Mouse (Mus musculus): ENCODE measurements around the gene Cel.

The Cel gene

GRCm38 (mm10) chr2:28585043-28585571 lies 21.9 kb upstream of the Cel start:
- DNase-seq (ENCODE audit: low spot score in 2 of 2): peak; percentile 68 to 87

GRCm38 (mm10) chr2:28583651-28584050 lies 20.4 kb upstream of the Cel start, which contains the start of gene Gtf3c5:
TSS of gene Gtf3c5 (minus strand) at chr2:28583751.
- no peak for DNase-seq (ENCODE audit: low spot score in 2 of 2)

- DNase-seq (ENCODE audit: low spot score in 2 of 2): peak; percentile 92 to 95
These were observed 19.6 kb upstream of the Cel start for GRCm38 (mm10) chr2:28582647-28583353.

- peak; percentile 25 to 66 for DNase-seq (ENCODE audit: low spot score in 2 of 2)
These were observed 14.8 kb upstream of the Cel start for GRCm38 (mm10) chr2:28578003-28578402.

- DNase-seq (ENCODE audit: low spot score in 2 of 2): no peak
These were observed 13.6 kb upstream of the Cel start for GRCm38 (mm10) chr2:28576815-28577214.

GRCm38 (mm10) chr2:28575341-28575740 lies 12.1 kb upstream of the Cel start:
- DNase-seq (ENCODE audit: low spot score in 2 of 2): no peak

GRCm38 (mm10) chr2:28569903-28570302 lies 6.7 kb upstream of the Cel start:
- DNase-seq (ENCODE audit: low spot score in 2 of 2): no peak

GRCm38 (mm10) chr2:28566545-28566944 lies 3.3 kb upstream of the Cel start:
- no peak for DNase-seq (ENCODE audit: low spot score in 2 of 2)

GRCm38 (mm10) chr2:28564380-28564779 lies 1.2 kb upstream of the Cel start:
- DNase-seq (ENCODE audit: low spot score in 2 of 2): no peak

GRCm38 (mm10) chr2:28563830-28564229 lies 627 bp upstream of the Cel start:
- no peak for DNase-seq (ENCODE audit: low spot score in 2 of 2)

GRCm38 (mm10) chr2:28557452-28557851 lies 5.8 kb downstream of the Cel start:
- DNase-seq (ENCODE audit: low spot score in 2 of 2): no peak

GRCm38 (mm10) chr2:28552301-28552700 lies 10.9 kb downstream of the Cel start:
- DNase-seq (ENCODE audit: low spot score in 2 of 2): no peak

- no peak for DNase-seq (ENCODE audit: low spot score in 2 of 2)
These were observed 14.0 kb downstream of the Cel start for GRCm38 (mm10) chr2:28549157-28549556.

- DNase-seq (ENCODE audit: low spot score in 2 of 2): peak; percentile 82 to 90
These were observed 15.7 kb downstream of the Cel start for GRCm38 (mm10) chr2:28547237-28548172.

GRCm38 (mm10) chr2:28546560-28546959 lies 16.6 kb downstream of the Cel start:
- no peak for DNase-seq (ENCODE audit: low spot score in 2 of 2)

- no peak for DNase-seq (ENCODE audit: low spot score in 2 of 2)
These were observed 17.2 kb downstream of the Cel start for GRCm38 (mm10) chr2:28545976-28546375.

GRCm38 (mm10) chr2:28543894-28544293 lies 19.3 kb downstream of the Cel start:
- DNase-seq (ENCODE audit: low spot score in 2 of 2): no peak

- no peak for DNase-seq (ENCODE audit: low spot score in 2 of 2)
These were observed 22.5 kb downstream of the Cel start for GRCm38 (mm10) chr2:28540587-28541227.

GRCm38 (mm10) chr2:28539949-28540348 lies 23.3 kb downstream of the Cel start:
- peak in 1 of 2 experiments; percentile 66 for DNase-seq (ENCODE audit: low spot score in 2 of 2)

- DNase-seq (ENCODE audit: low spot score in 2 of 2): peak in 1 of 2 experiments; percentile 69
These were observed 24.0 kb downstream of the Cel start for GRCm38 (mm10) chr2:28539206-28539605.

GRCm38 (mm10) chr2:28538817-28539128 lies 24.4 kb downstream of the Cel start:
- DNase-seq (ENCODE audit: low spot score in 2 of 2): no peak

Data from spleen, postnatal 10 days (tissue).